ENCODE assay signal across 15 mouse cellular contexts in genomic region chr15:99606515-99606914, GRCm38 (mm10). TPM values are rescaled to one million over a fixed set of nuclear protein-coding genes. Genes with fewer than 3 reads are reported as not detected.
DNase-seq lines count a peak whose midpoint lies in the region; ATAC-seq and TF ChIP-seq lines count a peak whose summit lies in the region.
"Had no signal": no experiment of that assay in that cellular context is flagged by ENCODE, and none has a peak within 500 bp of the region (broad histone marks: within the 10 kb centered on the region; RNA-seq: fewer than 3 reads in every experiment).

No protein-coding gene starts in this region.

- TF ChIP-seq CTCF in lung, postnatal 0 days (IDR thresholded peaks at IDR 0.05), result no peak

- peaks cover 85% of the 10 kb centered on the region for H3K4me1 ChIP-seq in hindbrain, embryonic 10.5 days (replicated peaks)
- H3K4me1 ChIP-seq in hindbrain, embryonic 16.5 days (ENCODE audit: control insufficient read depth, insufficient read depth, low read depth, low read length), result peaks cover 23% of the 10 kb centered on the region
- H3K4me1 ChIP-seq in lung, postnatal 0 days (ENCODE audit: insufficient read depth, low read depth, low read length), result no peaks in the 10 kb centered on the region
- H3K4me1 ChIP-seq in liver, embryonic 16.5 days (ENCODE audit: control insufficient read depth, low read depth, low read length), result peaks cover 12% of the 10 kb centered on the region

- peak overlapping the region; percentile 79 for H3K27ac ChIP-seq in hindbrain, embryonic 10.5 days
- no peak overlapping the region for H3K27ac ChIP-seq in hindbrain, embryonic 16.5 days (ENCODE audit: low read depth, low read length)
- no peak overlapping the region for H3K27ac ChIP-seq in lung, postnatal 0 days (ENCODE audit: low read length)
- no peak overlapping the region for H3K27ac ChIP-seq in liver, embryonic 16.5 days (ENCODE audit: low read length)
- H3K27ac ChIP-seq: gastrocnemius, adult 2 months; heart, embryonic 15.5 days had no signal

- H3K9me3 ChIP-seq in hindbrain, embryonic 10.5 days, result no peaks in the 10 kb centered on the region
- H3K9me3 ChIP-seq in hindbrain, embryonic 16.5 days (ENCODE audit: control insufficient read depth, low read length), result no peaks in the 10 kb centered on the region
- no peaks in the 10 kb centered on the region for H3K9me3 ChIP-seq in lung, postnatal 0 days (ENCODE audit: low read length)
- no peaks in the 10 kb centered on the region for H3K9me3 ChIP-seq in liver, embryonic 16.5 days (replicated peaks; ENCODE audit: control insufficient read depth, low read length)
- H3K9me3 ChIP-seq: heart, embryonic 15.5 days had no signal

- H3K27me3 ChIP-seq in hindbrain, embryonic 10.5 days (ENCODE audit: insufficient read depth, poor library complexity, severe bottlenecking), result peaks cover 61% of the 10 kb centered on the region
- no peaks in the 10 kb centered on the region for H3K27me3 ChIP-seq in hindbrain, embryonic 16.5 days (replicated peaks; ENCODE audit: control insufficient read depth, insufficient read depth, low read length)
- H3K27me3 ChIP-seq in lung, postnatal 0 days (replicated peaks; ENCODE audit: insufficient read depth, low read length), result no peaks in the 10 kb centered on the region
- peaks cover 15% of the 10 kb centered on the region for H3K27me3 ChIP-seq in liver, embryonic 16.5 days (ENCODE audit: control insufficient read depth, insufficient read depth, low read depth, low read length)

- no peak overlapping the region for H3K4me2 ChIP-seq in hindbrain, embryonic 16.5 days (ENCODE audit: low read length)
- no peak overlapping the region for H3K4me2 ChIP-seq in lung, postnatal 0 days (replicated peaks; ENCODE audit: low read depth, low read length)
- no peak overlapping the region for H3K4me2 ChIP-seq in liver, embryonic 16.5 days (ENCODE audit: low read depth, low read length)
- H3K4me2 ChIP-seq: heart, embryonic 15.5 days had no signal

- DNase-seq in hindbrain, embryonic 10.5 days (ENCODE audit: low spot score), result no peak
- peak; percentile 39 for DNase-seq in lung, postnatal 0 days (ENCODE audit: low spot score)
- no peak for DNase-seq in lung, adult 18-20 months
- peak; percentile 56 for DNase-seq in c-Kit-positive CD71-positive TER-119-negative erythroid progenitor cells, embryonic 14.5 days (ENCODE audit: low read depth)
- DNase-seq in adrenal gland, adult 8-10 months, result no peak
- DNase-seq: gastrocnemius, adult 2 months; kidney, adult 2 months; thymus, postnatal 25 days had no signal

- TF ChIP-seq EP300 in lung, postnatal 0 days (IDR thresholded peaks at IDR 0.05), result no peak

- no peak overlapping the region for H3K9ac ChIP-seq in hindbrain, embryonic 16.5 days (ENCODE audit: low read depth, low read length)
- no peak overlapping the region for H3K9ac ChIP-seq in lung, postnatal 0 days (replicated peaks; ENCODE audit: low read depth)
- no peak overlapping the region for H3K9ac ChIP-seq in liver, embryonic 16.5 days (ENCODE audit: low read depth, low read length)
- H3K9ac ChIP-seq: heart, embryonic 15.5 days had no signal

- WGBS in hindbrain, embryonic 10.5 days, result 39% methylated on average over 5 of the region's 5 CpGs
- WGBS in hindbrain, embryonic 16.5 days, result 31% methylated on average over 5 of the region's 5 CpGs
- 33% methylated on average over 5 of the region's 5 CpGs for WGBS in lung, postnatal 0 days
- 18% methylated on average over 5 of the region's 5 CpGs for WGBS in liver, embryonic 16.5 days (ENCODE audit: insufficient replicate concordance)

- no peak for ATAC-seq in hindbrain, embryonic 16.5 days
- ATAC-seq in lung, postnatal 0 days, result no peak
- ATAC-seq in liver, embryonic 16.5 days (ENCODE audit: low read depth), result peak; percentile 66; the same call in 1 of the 2 replicates
- no peak for ATAC-seq in monocyte, adult 5-6 weeks (replicated peaks; ENCODE audit: insufficient number of reproducible peaks, low FRiP score, low TSS enrichment, poor library complexity, severe bottlenecking)

- no peaks in the 10 kb centered on the region for H3K36me3 ChIP-seq in hindbrain, embryonic 10.5 days
- no peaks in the 10 kb centered on the region for H3K36me3 ChIP-seq in hindbrain, embryonic 16.5 days (ENCODE audit: control insufficient read depth, insufficient read depth, low read length)
- no peaks in the 10 kb centered on the region for H3K36me3 ChIP-seq in lung, postnatal 0 days (ENCODE audit: insufficient read depth, low read length)
- H3K36me3 ChIP-seq in liver, embryonic 16.5 days (ENCODE audit: control insufficient read depth, insufficient read depth), result no peaks in the 10 kb centered on the region
- H3K36me3 ChIP-seq: heart, embryonic 15.5 days had no signal

- H3K4me3 ChIP-seq in hindbrain, embryonic 10.5 days, result no peak overlapping the region
- H3K4me3 ChIP-seq in hindbrain, embryonic 16.5 days (ENCODE audit: low read length), result no peak overlapping the region
- no peak overlapping the region for H3K4me3 ChIP-seq in lung, postnatal 0 days (ENCODE audit: low read depth, low read length)
- no peak overlapping the region for H3K4me3 ChIP-seq in liver, embryonic 16.5 days (ENCODE audit: low read depth, low read length)
- H3K4me3 ChIP-seq: gastrocnemius, adult 2 months; heart, embryonic 15.5 days; myocyte had no signal

RNA-seq across cellular contexts. Expression of gene Aqp6, which starts 5.3 kb away (rescaled TPM):
- polyA plus RNA-seq in hindbrain, embryonic 10.5 days (2016; fragmentation: Nextera tagmentation; extraction: Ambion mirVana), result 0.35 and 0.90 TPM in 2 replicates
- 0.68 and 0.70 TPM in 2 replicates for polyA plus RNA-seq in hindbrain, embryonic 16.5 days (2015; fragmentation: Nextera tagmentation; extraction: Ambion mirVana)
- polyA plus RNA-seq in lung, postnatal 0 days (2015; fragmentation: Nextera tagmentation; extraction: Ambion mirVana), result not detected in 2 replicates
- not detected in 2 replicates for polyA plus RNA-seq in liver, embryonic 16.5 days (2015; fragmentation: Nextera tagmentation; extraction: Ambion mirVana)
- not detected in 3 replicates for total RNA-seq in monocyte, adult 5-6 weeks (2017)
- not detected for total RNA-seq in adrenal gland, adult 8-10 months (2022)
- total RNA-seq: common myeloid progenitor, adult 5-6 weeks; gastrocnemius, adult 2 months; layer of hippocampus, postnatal 10 days had no signal
- polyA plus RNA-seq: heart, embryonic 15.5 days; myocyte had no signal

RNA-seq across cellular contexts. Expression of gene Aqp5, which starts 15.9 kb away (rescaled TPM):
- 0.46 and 1.6 TPM in 2 replicates for polyA plus RNA-seq in hindbrain, embryonic 10.5 days (2016; fragmentation: Nextera tagmentation; extraction: Ambion mirVana)
- polyA plus RNA-seq in hindbrain, embryonic 16.5 days (2015; fragmentation: Nextera tagmentation; extraction: Ambion mirVana), result 0.70 and 0.95 TPM in 2 replicates
- 551 and 593 TPM in 2 replicates for polyA plus RNA-seq in lung, postnatal 0 days (2015; fragmentation: Nextera tagmentation; extraction: Ambion mirVana)
- 0.07 TPM in 1 of 2 replicates, not detected in the other for polyA plus RNA-seq in liver, embryonic 16.5 days (2015; fragmentation: Nextera tagmentation; extraction: Ambion mirVana)
- not detected in 3 replicates for total RNA-seq in monocyte, adult 5-6 weeks (2017)
- total RNA-seq in adrenal gland, adult 8-10 months (2022), result 1 to 10 TPM in 1 of 4 experiments, under 1 TPM in 3; 0.43 to 2.1 (median 0.73) TPM
- total RNA-seq: common myeloid progenitor, adult 5-6 weeks; gastrocnemius, adult 2 months had no signal

RNA-seq across cellular contexts. Expression of gene Aqp2, which starts 27.7 kb away (rescaled TPM):
- polyA plus RNA-seq in hindbrain, embryonic 10.5 days (2016; fragmentation: Nextera tagmentation; extraction: Ambion mirVana), result not detected in 2 replicates
- 0.11 TPM in 1 of 2 replicates, not detected in the other for polyA plus RNA-seq in hindbrain, embryonic 16.5 days (2015; fragmentation: Nextera tagmentation; extraction: Ambion mirVana)
- not detected in 2 replicates for polyA plus RNA-seq in lung, postnatal 0 days (2015; fragmentation: Nextera tagmentation; extraction: Ambion mirVana)
- not detected in 2 replicates for polyA plus RNA-seq in liver, embryonic 16.5 days (2015; fragmentation: Nextera tagmentation; extraction: Ambion mirVana)
- total RNA-seq in monocyte, adult 5-6 weeks (2017), result not detected in 3 replicates
- total RNA-seq in adrenal gland, adult 8-10 months (2022), result 1 to 10 TPM; 1.0 to 5.2 (median 1.9) TPM
- total RNA-seq: common myeloid progenitor, adult 5-6 weeks; gastrocnemius, adult 2 months; layer of hippocampus, postnatal 10 days had no signal
- polyA plus RNA-seq: heart, embryonic 15.5 days had no signal

RNA-seq across cellular contexts. Expression of gene Racgap1, which starts 44.9 kb away (rescaled TPM):
- 193 and 219 TPM in 2 replicates for polyA plus RNA-seq in hindbrain, embryonic 10.5 days (2016; fragmentation: Nextera tagmentation; extraction: Ambion mirVana)
- 56.7 and 64.6 TPM in 2 replicates for polyA plus RNA-seq in hindbrain, embryonic 16.5 days (2015; fragmentation: Nextera tagmentation; extraction: Ambion mirVana)
- 7.5 and 10.9 TPM in 2 replicates for polyA plus RNA-seq in lung, postnatal 0 days (2015; fragmentation: Nextera tagmentation; extraction: Ambion mirVana)
- 63.1 and 68.1 TPM in 2 replicates for polyA plus RNA-seq in liver, embryonic 16.5 days (2015; fragmentation: Nextera tagmentation; extraction: Ambion mirVana)
- total RNA-seq in monocyte, adult 5-6 weeks (2017), result 16.4 to 36.9 TPM (median 17.8 TPM) in 3 replicates
- 1 to 10 TPM; 2.5 to 5.6 (median 4.8) TPM for total RNA-seq in adrenal gland, adult 8-10 months (2022)

Comparison
In these comparisons a context has a peak if more than half of its experiments do, and no peak if none do; other contexts are left out.
1. DNase-seq: peak in lung, postnatal 0 days (single experiment) and c-Kit-positive CD71-positive TER-119-negative erythroid progenitor cells, embryonic 14.5 days (single experiment); none in hindbrain, embryonic 10.5 days (single experiment), lung, adult 18-20 months (0 of 2) and adrenal gland, adult 8-10 months (single experiment).
2. RNA of gene Aqp5, which starts 15.9 kb away (polyA plus RNA-seq): 551 to 593 TPM in lung, postnatal 0 days; 0.46 to 1.6 TPM in hindbrain, embryonic 10.5 days, 0.70 to 0.95 TPM in hindbrain, embryonic 16.5 days and 0.07 TPM in liver, embryonic 16.5 days; every median in the first group is over 100 times any median in the second.